Mouse (Mus musculus): Measurements from ENCODE around the gene Rsrp1. TPM values are rescaled to one million over a fixed set of nuclear protein-coding genes. Genes with fewer than 3 reads are reported as not detected.

Rsrp1 gene
- polyA plus RNA-seq, 1 experiment: 691 TPM

DNA sequence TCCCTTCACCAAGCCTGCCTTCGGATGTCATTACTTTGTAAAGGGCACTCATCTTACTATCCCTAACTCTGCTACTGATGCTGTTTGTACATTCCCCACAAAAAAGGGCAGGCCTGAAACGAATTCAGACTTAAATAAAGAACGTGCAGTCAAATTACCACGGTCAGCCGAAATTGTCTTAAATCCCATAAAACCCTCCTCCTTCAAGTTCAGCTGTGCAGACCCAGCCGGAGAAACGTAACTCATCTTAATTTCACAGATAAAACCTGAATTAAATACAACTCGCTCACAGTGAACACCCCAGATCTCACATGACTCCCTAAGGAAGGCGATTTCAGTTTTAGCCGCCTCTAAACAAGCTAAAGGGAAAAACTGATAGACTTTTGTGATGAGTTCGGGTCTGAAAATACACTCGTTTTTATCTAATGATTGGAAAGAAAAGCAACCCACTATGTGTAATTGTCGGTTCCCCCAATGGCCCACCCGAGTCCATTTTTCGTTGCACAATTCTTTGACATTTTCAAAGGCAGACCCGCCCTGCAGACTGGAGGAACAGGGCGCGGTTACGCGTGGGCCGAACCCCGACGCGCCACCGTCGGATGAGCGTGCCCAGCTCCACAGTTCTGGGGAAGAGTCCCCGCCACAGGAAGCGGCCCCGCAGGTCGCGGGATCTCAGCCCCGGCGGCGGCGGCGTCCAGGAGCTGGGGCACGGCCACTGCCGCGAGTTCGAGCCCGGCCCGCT, 9.1 kb upstream of the Rsrp1 start:
- Histone ChIP-seq H3K4me3 (ENCODE audit: extremely low read depth, insufficient read depth, insufficient read length) (peak overlapping the region; percentile 97), H3K27me3 (ENCODE audit: control insufficient read depth, insufficient read depth, low read length) (no peaks in the 10 kb centered on the region), H3K4me1 (ENCODE audit: control insufficient read depth, insufficient read depth, insufficient read length) (peaks cover 18% of the 10 kb centered on the region; the same call in 1 of the 2 replicates), H3K36me3 (ENCODE audit: control insufficient read depth, insufficient read depth, low read length) (peaks cover 3% of the 10 kb centered on the region; the same call in 1 of the 2 replicates), H3K27ac (ENCODE audit: insufficient read depth, low read length) (peak overlapping the region; percentile 98)
- TF ChIP-seq CTCF (IDR thresholded peaks at IDR 0.05; ENCODE audit: extremely low read depth, insufficient read depth, insufficient read length, insufficient replicate concordance) (no peak), POLR2A (IDR thresholded peaks at IDR 0.05; ENCODE audit: low read depth, low read length) (no peak)
- DNase-seq (ENCODE audit: low read depth in 1 of 2, low spot score in 2 of 2): no peak
- under 1% methylated on average over 43 of the region's 43 CpGs for WGBS

DNA sequence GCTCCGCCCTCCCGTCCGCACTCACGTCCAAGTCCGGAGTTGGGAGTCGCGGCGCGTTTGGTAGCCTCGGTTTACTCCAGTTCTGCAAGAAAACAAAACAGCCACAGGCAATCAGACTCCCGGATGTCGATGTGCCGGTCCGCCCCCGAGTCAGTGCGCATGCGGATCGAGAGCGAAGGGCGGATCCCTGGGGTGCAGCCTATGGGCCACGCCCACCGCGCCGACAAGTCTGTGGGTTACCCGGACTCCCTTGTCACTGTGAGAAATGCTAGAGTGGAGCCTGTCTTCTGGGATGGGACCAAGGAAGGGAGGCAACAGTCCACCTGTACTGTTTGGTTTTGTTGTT, 8.6 kb upstream of the Rsrp1 start, which contains the start of gene Tmem50a:
Tmem50a (minus strand) TSS at position 161 of the 346 bp plus-strand sequence.
- peaks cover 23% of the 10 kb centered on the region; the same call in 1 of the 2 replicates for H3K4me1 ChIP-seq (ENCODE audit: control insufficient read depth, insufficient read depth, insufficient read length)
- H3K4me3 ChIP-seq (ENCODE audit: extremely low read depth, insufficient read depth, insufficient read length): peak within 1 kb of the TSS; percentile 97
- H3K36me3 ChIP-seq (ENCODE audit: control insufficient read depth, insufficient read depth, low read length): no peaks in the 10 kb centered on the region
- under 1% methylated on average over 25 of the region's 25 CpGs for WGBS
- DNase-seq (ENCODE audit: low read depth in 1 of 2, low spot score in 2 of 2): peak; percentile 87 to 97
- H3K27me3 ChIP-seq (ENCODE audit: control insufficient read depth, insufficient read depth, low read length): no peaks in the 10 kb centered on the region
- peak within 1 kb of the TSS; percentile 98 for H3K27ac ChIP-seq (ENCODE audit: insufficient read depth, low read length)
- TF ChIP-seq CTCF (IDR thresholded peaks at IDR 0.05; ENCODE audit: extremely low read depth, insufficient read depth, insufficient read length, insufficient replicate concordance) (no peak), POLR2A (IDR thresholded peaks at IDR 0.05; ENCODE audit: low read depth, low read length) (peak; percentile 57)

DNA sequence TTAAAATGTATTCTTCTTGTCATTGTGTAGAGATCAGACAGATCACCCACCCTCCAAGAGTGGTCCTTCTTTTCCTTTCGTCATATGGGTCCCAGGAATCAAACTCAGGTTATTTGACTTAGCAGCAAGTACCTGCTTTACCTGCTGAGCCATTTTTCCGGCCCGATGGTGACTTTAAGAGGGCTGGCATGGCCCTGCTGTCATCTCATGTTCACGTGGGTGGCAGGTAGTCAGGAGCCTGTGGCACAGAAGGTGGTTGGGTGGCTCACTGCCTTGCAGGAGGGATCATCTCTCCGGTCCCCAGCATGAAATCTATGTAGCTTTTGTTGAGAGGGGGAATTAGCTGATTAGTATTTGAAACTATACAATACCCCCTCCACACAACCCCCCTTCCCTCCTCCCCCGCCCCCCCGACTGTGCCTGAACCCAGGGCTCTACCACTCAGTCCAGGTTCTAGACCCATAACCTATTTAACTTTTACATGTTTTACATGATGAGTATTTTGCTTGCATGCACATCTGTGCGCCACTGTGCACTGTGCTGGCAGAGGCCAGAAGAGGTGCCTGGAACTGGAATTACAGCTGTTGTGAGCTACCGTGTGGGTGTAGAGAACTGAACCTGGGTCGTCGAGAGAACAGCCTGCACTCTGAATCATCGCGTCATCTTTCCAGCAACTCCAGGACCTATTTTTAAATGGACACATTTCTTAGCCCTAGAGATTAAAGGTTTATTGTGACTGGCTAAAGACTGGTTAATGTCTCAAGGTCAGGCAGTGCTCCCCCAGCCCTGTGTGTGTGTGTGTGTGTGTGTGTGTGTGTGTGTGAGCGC, 8.0 kb upstream of the Rsrp1 start:
- H3K27ac ChIP-seq (ENCODE audit: insufficient read depth, low read length): peak overlapping the region; percentile 98
- peaks cover 25% of the 10 kb centered on the region; the same call in 1 of the 2 replicates for H3K4me1 ChIP-seq (ENCODE audit: control insufficient read depth, insufficient read depth, insufficient read length)
- 64% methylated on average over 14 of the region's 14 CpGs for WGBS
- DNase-seq (ENCODE audit: low read depth in 1 of 2, low spot score in 2 of 2): no peak
- H3K36me3 ChIP-seq (ENCODE audit: control insufficient read depth, insufficient read depth, low read length): no peaks in the 10 kb centered on the region
- TF ChIP-seq POLR2A (IDR thresholded peaks at IDR 0.05; ENCODE audit: low read depth, low read length) (no peak), CTCF (IDR thresholded peaks at IDR 0.05; ENCODE audit: extremely low read depth, insufficient read depth, insufficient read length, insufficient replicate concordance) (no peak)
- H3K27me3 ChIP-seq (ENCODE audit: control insufficient read depth, insufficient read depth, low read length): no peaks in the 10 kb centered on the region
- H3K4me3 ChIP-seq (ENCODE audit: extremely low read depth, insufficient read depth, insufficient read length): no peak overlapping the region

DNA sequence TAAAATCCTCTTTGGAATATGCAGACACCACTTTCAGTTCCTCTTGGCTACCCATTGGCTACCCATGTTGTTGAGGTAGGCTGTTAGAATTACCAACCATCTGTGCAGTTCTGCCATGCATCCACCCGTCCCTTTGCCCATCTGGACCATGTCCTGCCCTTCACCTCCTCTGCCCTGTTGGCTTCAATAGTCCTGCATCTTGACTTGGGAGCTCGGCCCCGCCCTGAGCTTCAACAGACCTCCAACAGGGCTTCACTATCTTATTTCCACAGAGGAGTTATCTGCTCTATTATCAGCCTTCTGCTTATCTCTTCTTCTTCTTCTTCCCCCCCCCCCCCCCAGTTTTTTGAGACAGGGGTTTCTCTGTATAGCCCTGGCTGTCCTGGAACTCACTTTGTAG, 6.2 kb upstream of the Rsrp1 start:
- H3K4me1 ChIP-seq (ENCODE audit: control insufficient read depth, insufficient read depth, insufficient read length): peaks cover 29% of the 10 kb centered on the region; the same call in 1 of the 2 replicates
- WGBS: 51% methylated on average over 3 of the region's 3 CpGs
- H3K27me3 ChIP-seq (ENCODE audit: control insufficient read depth, insufficient read depth, low read length): no peaks in the 10 kb centered on the region
- TF ChIP-seq CTCF (IDR thresholded peaks at IDR 0.05; ENCODE audit: extremely low read depth, insufficient read depth, insufficient read length, insufficient replicate concordance) (no peak), POLR2A (IDR thresholded peaks at IDR 0.05; ENCODE audit: low read depth, low read length) (no peak)
- no peak overlapping the region for H3K27ac ChIP-seq (ENCODE audit: insufficient read depth, low read length)
- H3K4me3 ChIP-seq (ENCODE audit: extremely low read depth, insufficient read depth, insufficient read length): no peak overlapping the region
- H3K36me3 ChIP-seq (ENCODE audit: control insufficient read depth, insufficient read depth, low read length): no peaks in the 10 kb centered on the region
- DNase-seq (ENCODE audit: low read depth in 1 of 2, low spot score in 2 of 2): no peak

DNA sequence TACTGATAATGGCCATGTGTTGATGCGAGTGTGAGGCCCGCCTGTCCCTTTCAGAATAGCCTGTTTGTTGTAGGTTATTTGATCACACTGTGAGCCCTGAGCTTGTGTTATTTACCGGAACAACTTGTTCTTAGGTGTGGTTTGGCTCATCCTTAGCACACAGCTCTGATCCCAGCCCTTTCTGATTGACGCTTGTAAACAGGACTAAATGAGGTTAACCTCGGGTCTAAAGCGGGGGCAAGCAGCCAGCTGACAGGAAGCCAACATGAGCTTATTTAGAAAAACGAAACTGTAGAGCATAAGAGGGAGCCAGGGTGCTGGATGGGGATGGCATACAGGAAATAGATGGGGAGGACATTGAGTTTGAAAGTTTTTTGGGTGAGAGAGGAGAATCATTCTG, 5.0 kb upstream of the Rsrp1 start:
- Histone ChIP-seq H3K4me1 (ENCODE audit: control insufficient read depth, insufficient read depth, insufficient read length) (peaks cover 30% of the 10 kb centered on the region; the same call in 1 of the 2 replicates), H3K27me3 (ENCODE audit: control insufficient read depth, insufficient read depth, low read length) (no peaks in the 10 kb centered on the region), H3K27ac (ENCODE audit: insufficient read depth, low read length) (peak overlapping the region; percentile 75), H3K4me3 (ENCODE audit: extremely low read depth, insufficient read depth, insufficient read length) (no peak overlapping the region), H3K36me3 (ENCODE audit: control insufficient read depth, insufficient read depth, low read length) (no peaks in the 10 kb centered on the region)
- TF ChIP-seq POLR2A (IDR thresholded peaks at IDR 0.05; ENCODE audit: low read depth, low read length): no peak
- TF ChIP-seq CTCF (IDR thresholded peaks at IDR 0.05; ENCODE audit: extremely low read depth, insufficient read depth, insufficient read length, insufficient replicate concordance): no peak
- WGBS: 11% methylated on average over 7 of the region's 7 CpGs
- DNase-seq (ENCODE audit: low read depth in 1 of 2, low spot score in 2 of 2): peak; percentile 55 to 69

DNA sequence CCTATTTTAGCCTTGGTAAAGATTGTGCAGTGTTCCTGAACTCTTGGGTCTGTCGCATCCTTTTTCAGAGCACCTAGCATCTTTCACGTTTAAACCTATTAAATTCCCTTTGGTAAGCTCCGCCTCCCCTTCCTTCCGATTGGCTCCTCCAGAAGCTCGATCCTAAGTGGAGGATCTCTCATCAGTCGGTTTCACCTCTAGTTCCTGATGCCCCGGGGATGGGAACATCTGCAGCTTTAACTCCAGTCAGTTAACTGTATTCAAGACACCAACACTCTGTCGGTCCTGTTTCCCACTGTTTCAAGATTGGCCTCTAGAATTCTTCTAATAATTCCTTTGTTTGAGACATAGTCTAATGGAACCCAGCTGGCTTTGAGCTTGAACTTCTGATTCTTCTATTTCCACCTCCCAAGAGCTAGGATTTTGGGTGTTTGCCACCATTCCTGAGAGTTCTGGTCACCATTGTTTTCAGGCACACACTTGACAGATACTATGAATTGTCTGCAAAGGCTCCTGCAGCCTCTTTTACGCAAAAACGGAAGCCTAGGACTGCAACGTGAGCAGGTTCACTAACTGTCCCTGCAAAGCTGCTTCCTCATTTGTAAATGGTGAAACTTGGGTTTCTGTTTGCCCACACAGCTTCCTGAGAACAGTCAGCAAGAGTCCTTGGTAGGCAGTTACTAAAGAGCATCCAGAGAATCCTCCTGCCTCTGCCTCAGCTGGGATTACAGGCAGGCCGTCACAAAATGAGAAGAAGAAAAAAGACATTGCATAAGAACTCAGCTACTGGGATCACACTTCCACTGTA, 3.5 kb upstream of the Rsrp1 start:
- Histone ChIP-seq H3K27me3 (ENCODE audit: control insufficient read depth, insufficient read depth, low read length) (no peaks in the 10 kb centered on the region), H3K4me1 (ENCODE audit: control insufficient read depth, insufficient read depth, insufficient read length) (peaks cover 30% of the 10 kb centered on the region; the same call in 1 of the 2 replicates), H3K36me3 (ENCODE audit: control insufficient read depth, insufficient read depth, low read length) (peaks cover 6% of the 10 kb centered on the region), H3K4me3 (ENCODE audit: extremely low read depth, insufficient read depth, insufficient read length) (no peak overlapping the region; the same call in 1 of the 2 replicates), H3K27ac (ENCODE audit: insufficient read depth, low read length) (peak overlapping the region; percentile 78)
- 8% methylated on average over 12 of the region's 12 CpGs for WGBS
- DNase-seq (ENCODE audit: low read depth in 1 of 2, low spot score in 2 of 2): peak; percentile 59 to 62
- TF ChIP-seq CTCF (IDR thresholded peaks at IDR 0.05; ENCODE audit: extremely low read depth, insufficient read depth, insufficient read length, insufficient replicate concordance) (no peak), POLR2A (IDR thresholded peaks at IDR 0.05; ENCODE audit: low read depth, low read length) (no peak)

Data from spleen, adult 2 months (tissue).